8 mouse cellular contexts compared by ENCODE assay signal in the genomic region with DNA sequence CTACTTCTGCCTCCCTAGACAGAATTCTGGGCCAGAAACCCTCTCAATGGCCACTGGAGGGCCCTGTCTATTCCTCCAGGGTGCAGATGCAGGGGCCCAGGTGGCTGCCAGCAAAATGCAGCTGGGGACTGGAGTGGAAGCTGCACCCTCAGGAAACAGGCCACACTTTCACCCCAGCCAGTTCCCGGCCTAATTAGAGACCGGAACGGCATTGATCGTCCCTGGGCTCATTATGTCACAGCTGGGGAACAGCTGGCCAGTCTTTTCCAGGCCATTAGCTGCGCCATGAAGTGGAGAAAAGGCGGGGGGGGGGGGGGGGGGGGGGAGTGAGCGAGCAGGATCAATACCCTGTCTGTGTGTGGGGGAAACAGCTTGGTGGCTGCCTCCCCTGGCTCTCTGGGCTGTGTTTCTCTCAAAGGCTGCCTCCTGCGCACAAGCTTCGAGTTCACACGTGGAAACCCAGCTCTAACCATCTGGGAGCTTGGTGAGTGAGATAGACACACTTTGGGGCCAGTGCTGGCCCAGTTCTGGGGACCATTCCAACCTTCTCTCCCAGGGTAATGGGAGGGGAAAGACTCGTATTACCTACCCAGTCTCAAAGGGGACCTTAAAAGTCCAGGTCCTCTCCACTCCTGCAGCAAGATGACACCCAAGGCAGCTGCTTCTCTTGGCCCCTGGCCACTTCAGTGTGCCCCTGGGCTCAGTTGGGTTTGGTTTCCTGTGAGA. TPM values are rescaled to one million over a fixed set of nuclear protein-coding genes. Genes with fewer than 3 reads are reported as not detected.
DNase-seq lines count a peak whose midpoint lies in the region.

No protein-coding gene starts in this region.

- WGBS in forebrain, embryonic 10.5 days = 3% methylated on average over 10 of the region's 11 CpGs
- 12% methylated on average over 9 of the region's 11 CpGs for WGBS in midbrain, embryonic 10.5 days

- peak overlapping the region; percentile 31 for H3K4me3 ChIP-seq in forebrain, embryonic 10.5 days
- 0 out of 2 replicates have a peak overlapping the region, but pooled peaks have one; percentile 20 for H3K4me3 ChIP-seq in midbrain, embryonic 10.5 days

- no peaks in the 10 kb centered on the region for H3K36me3 ChIP-seq in forebrain, embryonic 10.5 days (replicated peaks)
- no peaks in the 10 kb centered on the region for H3K36me3 ChIP-seq in midbrain, embryonic 10.5 days

- peak overlapping the region; percentile 77 for H3K27ac ChIP-seq in forebrain, embryonic 10.5 days
- peak overlapping the region; percentile 82 for H3K27ac ChIP-seq in midbrain, embryonic 10.5 days (replicated peaks)

- intact Hi-C loops in left cerebral cortex, postnatal 4 days (cut with DNase I) = loop anchor here (5.0 to 10.0 kb wide), 4 partner anchors 36 to 398 kb away; a partner anchor contains a TSS
- intact Hi-C loops in left cerebral cortex, postnatal 36 days (cut with DNase I) = loop anchor here (5.0 kb wide), 2 partner anchors 111 to 221 kb away; no protein-coding TSS in a partner anchor
- intact Hi-C loops in heart, postnatal 14 days (cut with DNase I) = loop anchor here (5.0 kb wide), 1 partner anchor 111 kb away; no protein-coding TSS in a partner anchor

- peaks cover 46% of the 10 kb centered on the region for H3K27me3 ChIP-seq in forebrain, embryonic 10.5 days (ENCODE audit: poor library complexity, severe bottlenecking)
- H3K27me3 ChIP-seq in midbrain, embryonic 10.5 days (ENCODE audit: low read depth, poor library complexity, severe bottlenecking) = peaks cover 23% of the 10 kb centered on the region

- peaks cover 50% of the 10 kb centered on the region for H3K4me1 ChIP-seq in forebrain, embryonic 10.5 days
- H3K4me1 ChIP-seq in midbrain, embryonic 10.5 days = peaks cover 50% of the 10 kb centered on the region

- peak; percentile 62 for DNase-seq in left cerebral cortex, postnatal 4 days
- no peak for DNase-seq in left cerebral cortex, postnatal 36 days (ENCODE audit: low spot score in 2 of 2)
- DNase-seq in forebrain, embryonic 10.5 days (ENCODE audit: extremely low spot score, low spot score) = peak; percentile 82
- peak; percentile 55 to 61 for DNase-seq in heart, postnatal 14 days
- DNase-seq in kidney, postnatal 4 days = peak; percentile 74 to 83
- peak; percentile 65 for DNase-seq in midbrain, embryonic 10.5 days (ENCODE audit: low spot score)
- DNase-seq in thymus, postnatal 14 days = peak; percentile 68
- no peak for DNase-seq in left cerebral cortex, adult 8-10 months (ENCODE audit: low spot score in 2 of 2)

- H3K9me3 ChIP-seq in forebrain, embryonic 10.5 days = no peaks in the 10 kb centered on the region
- no peaks in the 10 kb centered on the region for H3K9me3 ChIP-seq in midbrain, embryonic 10.5 days (replicated peaks)

RNA-seq across cellular contexts. Expression of a gene that starts 12.0 kb away (rescaled TPM):
- total RNA-seq in left cerebral cortex, postnatal 4 days (2021) = 10 to 100 TPM; 12.1 to 14.0 TPM
- total RNA-seq in left cerebral cortex, postnatal 36 days (2021) = 10 to 100 TPM; 18.1 to 19.1 TPM
- 0.15 and 0.21 TPM in 2 replicates for polyA plus RNA-seq in forebrain, embryonic 10.5 days (2016; fragmentation: Nextera tagmentation; extraction: Ambion mirVana)
- total RNA-seq in heart, postnatal 14 days (2021) = not detected
- 0.33 and 0.41 TPM in 2 replicates for polyA plus RNA-seq in midbrain, embryonic 10.5 days (2016; fragmentation: Nextera tagmentation; extraction: Ambion mirVana)
- 10 to 100 TPM; 15.0 to 20.1 (median 18.2) TPM for total RNA-seq in left cerebral cortex, adult 8-10 months (2022)

RNA-seq across cellular contexts. Expression of a gene that starts 19.5 kb away (rescaled TPM):
- 10 to 100 TPM; 23.6 to 25.8 TPM for total RNA-seq in left cerebral cortex, postnatal 4 days (2021)
- total RNA-seq in left cerebral cortex, postnatal 36 days (2021) = 10 to 100 TPM; 71.3 to 78.0 TPM
- 3.0 and 3.4 TPM in 2 replicates for polyA plus RNA-seq in forebrain, embryonic 10.5 days (2016; fragmentation: Nextera tagmentation; extraction: Ambion mirVana)
- 10 to 100 TPM in 1 of 2 experiments, 1 to 10 TPM in 1; 9.0 to 10.1 TPM for total RNA-seq in heart, postnatal 14 days (2021)
- 4.1 and 4.5 TPM in 2 replicates for polyA plus RNA-seq in midbrain, embryonic 10.5 days (2016; fragmentation: Nextera tagmentation; extraction: Ambion mirVana)
- 10 to 100 TPM; 68.5 to 81.5 (median 72.9) TPM for total RNA-seq in left cerebral cortex, adult 8-10 months (2022)

RNA-seq across cellular contexts. Expression of a gene that starts 20.7 kb away (rescaled TPM):
- 10 to 100 TPM; 88.6 to 90.4 TPM for total RNA-seq in left cerebral cortex, postnatal 4 days (2021)
- total RNA-seq in left cerebral cortex, postnatal 36 days (2021) = 10 to 100 TPM; 26.9 to 27.0 TPM
- 202 and 207 TPM in 2 replicates for polyA plus RNA-seq in forebrain, embryonic 10.5 days (2016; fragmentation: Nextera tagmentation; extraction: Ambion mirVana)
- total RNA-seq in heart, postnatal 14 days (2021) = 10 to 100 TPM; 25.0 to 30.2 TPM
- 204 and 211 TPM in 2 replicates for polyA plus RNA-seq in midbrain, embryonic 10.5 days (2016; fragmentation: Nextera tagmentation; extraction: Ambion mirVana)
- total RNA-seq in left cerebral cortex, adult 8-10 months (2022) = 10 to 100 TPM; 25.0 to 28.1 (median 25.9) TPM

RNA-seq across cellular contexts. Expression of a gene that starts 34.4 kb away (rescaled TPM):
- total RNA-seq in left cerebral cortex, postnatal 4 days (2021) = 10 to 100 TPM; 10.9 to 11.4 TPM
- total RNA-seq in left cerebral cortex, postnatal 36 days (2021) = 10 to 100 TPM; 15.0 to 21.4 TPM
- polyA plus RNA-seq in forebrain, embryonic 10.5 days (2016; fragmentation: Nextera tagmentation; extraction: Ambion mirVana) = 3.7 and 4.2 TPM in 2 replicates
- total RNA-seq in heart, postnatal 14 days (2021) = 1 to 10 TPM; 5.0 to 5.1 TPM
- polyA plus RNA-seq in midbrain, embryonic 10.5 days (2016; fragmentation: Nextera tagmentation; extraction: Ambion mirVana) = 4.9 and 5.0 TPM in 2 replicates
- total RNA-seq in left cerebral cortex, adult 8-10 months (2022) = 10 to 100 TPM; 17.8 to 19.6 (median 18.2) TPM

RNA-seq across cellular contexts. Expression of a gene that starts 44.1 kb away (rescaled TPM):
- total RNA-seq in left cerebral cortex, postnatal 4 days (2021) = 10 to 100 TPM; 33.1 to 34.8 TPM
- total RNA-seq in left cerebral cortex, postnatal 36 days (2021) = 10 to 100 TPM; 20.5 to 32.5 TPM
- 20.2 and 20.3 TPM in 2 replicates for polyA plus RNA-seq in forebrain, embryonic 10.5 days (2016; fragmentation: Nextera tagmentation; extraction: Ambion mirVana)
- total RNA-seq in heart, postnatal 14 days (2021) = 1 to 10 TPM; 2.9 to 3.0 TPM
- polyA plus RNA-seq in midbrain, embryonic 10.5 days (2016; fragmentation: Nextera tagmentation; extraction: Ambion mirVana) = 18.1 and 23.5 TPM in 2 replicates
- total RNA-seq in left cerebral cortex, adult 8-10 months (2022) = 10 to 100 TPM; 21.3 to 28.4 (median 25.4) TPM

Comparison
In these comparisons a context has a peak if more than half of its experiments do, and no peak if none do; other contexts are left out.
1. DNase-seq: peak in left cerebral cortex, postnatal 4 days (single experiment), forebrain, embryonic 10.5 days (single experiment), heart, postnatal 14 days (2 of 2), kidney, postnatal 4 days (2 of 2), midbrain, embryonic 10.5 days (single experiment) and thymus, postnatal 14 days (single experiment); none in left cerebral cortex, postnatal 36 days (0 of 2) and left cerebral cortex, adult 8-10 months (0 of 2).
2. RNA of a gene that starts 12.0 kb away (total RNA-seq): 18.1 to 19.1 TPM in left cerebral cortex, postnatal 36 days, 15.0 to 20.1 TPM in left cerebral cortex, adult 8-10 months and 12.1 to 14.0 TPM in left cerebral cortex, postnatal 4 days; not detected in heart, postnatal 14 days; every median in the first group is over 10 times any median in the second.